25 mouse cellular contexts compared by ENCODE assay signal in the genomic region with DNA sequence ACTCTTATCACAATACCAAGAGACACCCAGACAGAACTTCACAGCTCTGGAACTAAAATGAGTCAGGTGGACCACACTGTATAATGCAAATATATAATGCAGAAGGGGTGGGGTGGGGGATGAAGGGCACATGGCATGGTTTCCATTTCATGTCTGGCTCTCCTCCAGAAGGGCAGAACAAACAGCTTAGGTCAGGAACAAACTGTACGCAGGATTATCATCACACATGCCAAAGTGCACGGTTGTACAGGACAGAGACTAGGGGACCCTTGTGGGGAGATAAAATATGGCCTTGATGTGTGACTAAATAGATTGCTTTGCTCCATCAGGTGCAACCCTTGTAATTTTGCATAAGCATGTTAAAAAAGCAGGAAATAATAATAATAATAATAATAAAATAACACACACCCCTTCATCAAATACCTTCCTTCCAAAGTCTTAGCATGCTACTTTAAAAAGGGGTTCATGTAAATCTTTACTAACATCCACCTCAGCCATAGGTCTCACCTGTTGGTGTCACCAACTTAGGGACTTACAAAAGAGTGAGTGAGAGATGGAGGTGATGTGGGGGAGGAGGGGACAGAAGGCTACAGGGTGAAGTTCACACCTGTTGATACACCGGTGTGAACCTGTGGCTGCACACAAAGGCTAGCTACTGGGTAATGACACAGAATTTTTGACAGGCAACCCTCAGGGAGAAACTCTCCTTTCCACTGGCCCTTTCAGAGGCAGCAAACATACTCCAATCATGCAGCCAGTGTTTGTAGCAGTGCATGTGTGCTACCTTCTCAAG. TPM values are rescaled to one million over a fixed set of nuclear protein-coding genes. Genes with fewer than 3 reads are reported as not detected.
DNase-seq lines count a peak whose midpoint lies in the region; ATAC-seq and TF ChIP-seq lines count a peak whose summit lies in the region.
"Had no signal": no experiment of that assay in that cellular context is flagged by ENCODE, and none has a peak within 500 bp of the region (broad histone marks: within the 10 kb centered on the region; RNA-seq: fewer than 3 reads in every experiment).

No protein-coding gene starts in this region.

- H3K9me3 ChIP-seq in heart, embryonic 14.5 days (ENCODE audit: control insufficient read depth, low read length), result no peaks in the 10 kb centered on the region
- H3K9me3 ChIP-seq in liver, embryonic 15.5 days (replicated peaks), result no peaks in the 10 kb centered on the region
- no peaks in the 10 kb centered on the region for H3K9me3 ChIP-seq in liver, postnatal 0 days (ENCODE audit: low read length)
- H3K9me3 ChIP-seq: forebrain, embryonic 12.5 days; limb, embryonic 12.5 days; midbrain, embryonic 13.5 days; neural tube, embryonic 13.5 days had no signal

- TF ChIP-seq CTCF in liver, postnatal 0 days (IDR thresholded peaks at IDR 0.05; ENCODE audit: low read depth), result no peak

- no peak overlapping the region for H3K9ac ChIP-seq in heart, embryonic 14.5 days (ENCODE audit: low read length)
- H3K9ac ChIP-seq in liver, embryonic 15.5 days, result no peak overlapping the region
- no peak overlapping the region for H3K9ac ChIP-seq in liver, postnatal 0 days (replicated peaks)
- H3K9ac ChIP-seq: forebrain, embryonic 12.5 days; limb, embryonic 12.5 days; lung, embryonic 14.5 days; midbrain, embryonic 13.5 days; neural tube, embryonic 13.5 days had no signal

- no peak for DNase-seq in heart, adult 9 months (ENCODE audit: low spot score in 2 of 2)
- DNase-seq in liver, result no peak
- DNase-seq in heart, postnatal 14 days, result peak; percentile 15 to 16
- no peak for DNase-seq in liver, postnatal 0 days
- no peak for DNase-seq in embryo, embryonic 9.5 days (ENCODE audit: extremely low spot score)
- DNase-seq: adrenal gland, postnatal 36 days; cerebellum, adult 2 months; gastrocnemius, postnatal 14 days; kidney, adult 2 months; kidney, postnatal 10 days; lung, embryonic 14.5 days; spleen, adult 18-20 months had no signal

- H3K27ac ChIP-seq in heart, embryonic 14.5 days (replicated peaks in 1 of 2; ENCODE audit: control insufficient read depth in 1 of 2, insufficient read depth in 1 of 2, low read depth in 2 of 2, low read length in 2 of 2), result peak overlapping the region; percentile 30 to 44; a peak in 3 of 4 replicates
- H3K27ac ChIP-seq in liver, embryonic 15.5 days (replicated peaks), result 0 out of 2 replicates have a peak overlapping the region, but pooled peaks have one; percentile 24
- H3K27ac ChIP-seq in liver, postnatal 0 days (ENCODE audit: low read depth), result peak overlapping the region; percentile 72
- H3K27ac ChIP-seq: forebrain, embryonic 12.5 days; limb, embryonic 12.5 days; midbrain, embryonic 13.5 days; neural tube, embryonic 13.5 days had no signal

- H3K4me1 ChIP-seq in heart, embryonic 14.5 days (ENCODE audit: control insufficient read depth in 2 of 2, insufficient read depth in 2 of 2, low read length in 2 of 2), result peaks cover 10 to 40% of the 10 kb centered on the region in 2 experiments
- H3K4me1 ChIP-seq in liver, embryonic 15.5 days (replicated peaks), result peaks cover 7% of the 10 kb centered on the region; the same call in 1 of the 2 replicates
- peaks cover 16% of the 10 kb centered on the region for H3K4me1 ChIP-seq in liver, postnatal 0 days (ENCODE audit: insufficient read depth)
- H3K4me1 ChIP-seq: forebrain, embryonic 12.5 days; midbrain, embryonic 13.5 days; neural tube, embryonic 13.5 days had no signal

- ATAC-seq in heart, embryonic 14.5 days (ENCODE audit: insufficient number of reproducible peaks, insufficient read depth, low FRiP score, low read depth), result peak; percentile 56; the same call in 1 of the 2 replicates
- peak; percentile 65; the same call in 1 of the 2 replicates for ATAC-seq in liver, embryonic 15.5 days (ENCODE audit: insufficient read depth)
- peak; percentile 70 for ATAC-seq in liver, postnatal 0 days
- ATAC-seq: hindbrain, embryonic 16.5 days; midbrain, embryonic 13.5 days had no signal

- peaks cover 25% of the 10 kb centered on the region for H3K36me3 ChIP-seq in heart, embryonic 14.5 days (ENCODE audit: control insufficient read depth, insufficient read depth, low read length)
- no peaks in the 10 kb centered on the region for H3K36me3 ChIP-seq in liver, embryonic 15.5 days (replicated peaks)
- H3K36me3 ChIP-seq in liver, postnatal 0 days (replicated peaks; ENCODE audit: insufficient read depth, low read length), result no peaks in the 10 kb centered on the region

- intact Hi-C loops in heart, postnatal 14 days (cut with DNase I), result no loop called here

- TF ChIP-seq EP300 in liver, postnatal 0 days (IDR thresholded peaks at IDR 0.05; ENCODE audit: low read depth), result 0 out of 2 replicates have a peak, but pooled peaks have one; percentile 26

- H3K4me3 ChIP-seq in heart, embryonic 14.5 days (ENCODE audit: control insufficient read depth in 1 of 2, insufficient read depth in 1 of 2, low read depth in 1 of 2, low read length in 2 of 2), result no peak overlapping the region
- H3K4me3 ChIP-seq in liver, embryonic 15.5 days (replicated peaks), result no peak overlapping the region
- H3K4me3 ChIP-seq in liver, postnatal 0 days (ENCODE audit: low read depth, low read length), result no peak overlapping the region
- H3K4me3 ChIP-seq: forebrain, embryonic 12.5 days; limb, embryonic 12.5 days; midbrain, embryonic 13.5 days; neural tube, embryonic 13.5 days had no signal

- no peak overlapping the region for H3K4me2 ChIP-seq in heart, embryonic 14.5 days (ENCODE audit: low read length)
- no peak overlapping the region for H3K4me2 ChIP-seq in liver, embryonic 15.5 days
- no peak overlapping the region for H3K4me2 ChIP-seq in liver, postnatal 0 days (ENCODE audit: low read depth, low read length)
- H3K4me2 ChIP-seq: forebrain, embryonic 12.5 days; limb, embryonic 12.5 days; lung, embryonic 14.5 days; midbrain, embryonic 13.5 days; neural tube, embryonic 13.5 days had no signal

- H3K27me3 ChIP-seq in heart, embryonic 14.5 days (ENCODE audit: control insufficient read depth, insufficient read depth, low read length), result no peaks in the 10 kb centered on the region
- H3K27me3 ChIP-seq in liver, embryonic 15.5 days, result no peaks in the 10 kb centered on the region
- no peaks in the 10 kb centered on the region for H3K27me3 ChIP-seq in liver, postnatal 0 days (ENCODE audit: insufficient read depth, low read length)
- H3K27me3 ChIP-seq: forebrain, embryonic 12.5 days; limb, embryonic 12.5 days; midbrain, embryonic 13.5 days; neural tube, embryonic 13.5 days had no signal

- WGBS in heart, embryonic 14.5 days, result 38% methylated on average over 3 of the region's 3 CpGs
- 59% methylated on average over 3 of the region's 3 CpGs for WGBS in liver, embryonic 15.5 days (ENCODE audit: insufficient replicate concordance)
- WGBS in liver, postnatal 0 days (ENCODE audit: insufficient replicate concordance), result 49% methylated on average over 3 of the region's 3 CpGs

RNA-seq across cellular contexts. Expression of a gene that starts 6.7 kb away (rescaled TPM):
- polyA plus RNA-seq in heart, embryonic 14.5 days (2014; fragmentation: Nextera tagmentation; extraction: Ambion mirVana), result 38.8 and 40.1 TPM in 2 replicates
- 3.2 and 4.9 TPM in 2 replicates for polyA plus RNA-seq in liver, embryonic 15.5 days (2015; fragmentation: Nextera tagmentation; extraction: Ambion mirVana)
- total RNA-seq in heart, postnatal 14 days (2021), result not detected
- polyA plus RNA-seq in liver, postnatal 0 days (2015; fragmentation: Nextera tagmentation; extraction: Ambion mirVana), result 3.4 and 3.9 TPM in 2 replicates
- total RNA-seq: adrenal gland, postnatal 36 days; common myeloid progenitor, adult 5-6 weeks; gastrocnemius, postnatal 14 days; hematopoietic stem cell, adult 5-6 weeks; layer of hippocampus, adult 18-20 months; layer of hippocampus, postnatal 25 days; left cerebral cortex, postnatal 10 days; megakaryocyte, adult 5-6 weeks had no signal
- polyA plus RNA-seq: cerebellum, adult 2 months; kidney, adult 2 months had no signal

RNA-seq across cellular contexts. Expression of a gene that starts 51.6 kb away (rescaled TPM):
- polyA plus RNA-seq in heart, embryonic 14.5 days (2014; fragmentation: Nextera tagmentation; extraction: Ambion mirVana), result 10.5 and 10.7 TPM in 2 replicates
- polyA plus RNA-seq in liver, embryonic 15.5 days (2015; fragmentation: Nextera tagmentation; extraction: Ambion mirVana), result 1.1 and 1.2 TPM in 2 replicates
- 10 to 100 TPM; 37.5 to 38.0 TPM for total RNA-seq in heart, postnatal 14 days (2021)
- 1.2 and 1.4 TPM in 2 replicates for polyA plus RNA-seq in liver, postnatal 0 days (2015; fragmentation: Nextera tagmentation; extraction: Ambion mirVana)
- total RNA-seq: common myeloid progenitor, adult 5-6 weeks had no signal

Comparison
In these comparisons a context has a peak if more than half of its experiments do, and no peak if none do; other contexts are left out.
1. DNase-seq: peak in heart, postnatal 14 days (2 of 2); none in heart, adult 9 months (0 of 2), liver (single experiment), liver, postnatal 0 days (single experiment) and embryo, embryonic 9.5 days (single experiment).
2. Peak in every context shown above with its lines, with median percentiles within 50 percentile points of each other: ATAC-seq and H3K27ac ChIP-seq.